Mouse (Mus musculus): ENCODE measurements around the gene Sec22c.

The Sec22c gene

GRCm38 (mm10) chr9:121657143-121657542 lies 48.1 kb downstream of the Sec22c start:
- ATAC-seq (ENCODE audit: insufficient number of reproducible peaks, low FRiP score, low TSS enrichment), result no peak

GRCm38 (mm10) chr9:121656322-121656721 lies 49.0 kb downstream of the Sec22c start:
- ATAC-seq (ENCODE audit: insufficient number of reproducible peaks, low FRiP score, low TSS enrichment), result no peak

GRCm38 (mm10) chr9:121653668-121654067 lies 51.6 kb downstream of the Sec22c start:
- no peak for ATAC-seq (ENCODE audit: insufficient number of reproducible peaks, low FRiP score, low TSS enrichment)

GRCm38 (mm10) chr9:121647026-121647425 lies 58.3 kb downstream of the Sec22c start:
- no peak for ATAC-seq (ENCODE audit: insufficient number of reproducible peaks, low FRiP score, low TSS enrichment)

- ATAC-seq (ENCODE audit: insufficient number of reproducible peaks, low FRiP score, low TSS enrichment), result no peak
These were observed 60.4 kb downstream of the Sec22c start for GRCm38 (mm10) chr9:121644855-121645254.

- ATAC-seq (ENCODE audit: insufficient number of reproducible peaks, low FRiP score, low TSS enrichment), result peak; percentile 76
These were observed 62.7 kb downstream of the Sec22c start, which contains the start of gene Vipr1 for GRCm38 (mm10) chr9:121642401-121643181. Gene Vipr1, plus strand, starts transcription at chr9:121642716.

- peak; percentile 62 for ATAC-seq (ENCODE audit: insufficient number of reproducible peaks, low FRiP score, low TSS enrichment)
These were observed 63.3 kb downstream of the Sec22c start, which contains the start of gene Lyzl4 for GRCm38 (mm10) chr9:121642001-121642400. Gene Lyzl4, minus strand, starts transcription at chr9:121642096.

- ATAC-seq (ENCODE audit: insufficient number of reproducible peaks, low FRiP score, low TSS enrichment), result no peak
These were observed 63.9 kb downstream of the Sec22c start for GRCm38 (mm10) chr9:121641235-121641915.

GRCm38 (mm10) chr9:121639790-121640189 lies 65.5 kb downstream of the Sec22c start:
- ATAC-seq (ENCODE audit: insufficient number of reproducible peaks, low FRiP score, low TSS enrichment), result no peak

GRCm38 (mm10) chr9:121635835-121636576 lies 69.3 kb downstream of the Sec22c start:
- no peak for ATAC-seq (ENCODE audit: insufficient number of reproducible peaks, low FRiP score, low TSS enrichment)

GRCm38 (mm10) chr9:121633306-121633705 lies 72.0 kb downstream of the Sec22c start:
- ATAC-seq (ENCODE audit: insufficient number of reproducible peaks, low FRiP score, low TSS enrichment), result no peak

GRCm38 (mm10) chr9:121632891-121633290 lies 72.4 kb downstream of the Sec22c start:
- no peak for ATAC-seq (ENCODE audit: insufficient number of reproducible peaks, low FRiP score, low TSS enrichment)

- no peak for ATAC-seq (ENCODE audit: insufficient number of reproducible peaks, low FRiP score, low TSS enrichment)
These were observed 73.3 kb downstream of the Sec22c start for GRCm38 (mm10) chr9:121631946-121632345.

- ATAC-seq (ENCODE audit: insufficient number of reproducible peaks, low FRiP score, low TSS enrichment), result no peak
These were observed 74.7 kb downstream of the Sec22c start for GRCm38 (mm10) chr9:121630627-121631026.
